Mouse (Mus musculus): ENCODE results near the gene E430018J23Rik. TPM values are rescaled to one million over a fixed set of nuclear protein-coding genes. Genes with fewer than 3 reads are reported as not detected.
"Not testable (repeated sequence)": the region's sequence is repeated elsewhere in the genome, so short reads cannot be mapped to it uniquely, and the experiment has no call there.

E430018J23Rik gene
- polyA plus RNA-seq, 1 experiment from 2014 or later = 9.2 TPM

GRCm38 (mm10) chr7:127375271-127376245 lies 17.9 kb downstream of the E430018J23Rik start, which contains the start of gene Zfp747:
Gene Zfp747, minus strand, starts transcription at chr7:127376050.
- H3K4me3 ChIP-seq (replicated peaks) = peak within 1 kb of the TSS; percentile 76
- peak within 1 kb of the TSS; percentile 55; the same call in 1 of the 2 replicates for H3K27ac ChIP-seq (replicated peaks)
- WGBS = 2% methylated on average over 49 of the region's 49 CpGs
- H3K4me2 ChIP-seq (replicated peaks) = peak within 1 kb of the TSS; percentile 75
- H3K9ac ChIP-seq = peak within 1 kb of the TSS; percentile 60
- H3K27me3 ChIP-seq; H3K9me3 ChIP-seq (replicated peaks); H3K4me1 ChIP-seq: not testable (repeated sequence)
- peak; percentile 92 for ATAC-seq (ENCODE audit: insufficient number of reproducible peaks, low FRiP score, low TSS enrichment, low read depth)
- H3K36me3 ChIP-seq = peaks cover 12% of the 10 kb centered on the region

DNA sequence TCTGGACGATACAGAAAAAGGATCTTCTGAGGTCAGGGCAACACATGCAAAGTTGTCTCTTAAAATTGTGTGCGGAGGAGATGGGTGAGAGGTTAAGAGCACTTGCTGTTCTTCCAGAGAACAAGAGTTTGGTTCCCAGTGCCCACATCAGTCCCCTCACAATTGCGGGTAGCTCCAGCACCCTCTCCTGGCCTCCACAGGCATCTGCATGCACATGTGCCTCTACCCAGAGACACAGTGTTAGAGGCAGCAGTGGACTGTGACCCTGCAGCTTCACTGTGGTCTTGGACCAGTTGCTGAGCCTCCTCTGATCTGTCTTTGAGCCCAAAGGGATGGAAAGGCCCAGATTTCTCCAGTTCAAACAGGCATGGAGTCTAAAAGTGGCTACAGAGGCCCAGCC lies 21.6 kb downstream of the E430018J23Rik start:
- H3K27me3 ChIP-seq; H3K4me3 ChIP-seq (replicated peaks); H3K4me2 ChIP-seq (replicated peaks); H3K27ac ChIP-seq (replicated peaks); ATAC-seq (ENCODE audit: insufficient number of reproducible peaks, low FRiP score, low TSS enrichment, low read depth); H3K4me1 ChIP-seq; H3K9ac ChIP-seq; H3K9me3 ChIP-seq (replicated peaks): not testable (repeated sequence)
- WGBS = 82% methylated on average over 3 of the region's 3 CpGs
- H3K36me3 ChIP-seq = peaks cover 12% of the 10 kb centered on the region

DNA sequence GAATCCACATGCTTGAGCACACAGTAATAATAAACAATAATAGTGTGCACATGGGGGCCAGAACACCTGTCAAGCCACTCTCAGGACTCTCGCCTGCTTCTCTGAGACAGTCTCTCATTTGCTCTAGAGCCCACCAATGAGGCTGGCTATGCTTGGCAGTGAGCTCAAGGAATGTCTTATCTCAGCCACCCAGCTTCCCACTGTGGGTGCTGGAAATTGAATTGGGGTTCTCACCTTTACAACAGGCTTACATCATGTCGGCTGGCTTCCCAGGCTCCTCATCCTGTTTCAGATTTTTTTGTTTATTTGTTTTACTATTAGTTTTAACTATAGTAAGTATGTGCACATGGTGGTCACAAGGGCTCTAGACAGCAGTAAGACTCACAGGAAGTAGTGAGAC lies 22.2 kb downstream of the E430018J23Rik start:
- H3K36me3 ChIP-seq = peaks cover 12% of the 10 kb centered on the region
- H3K27me3 ChIP-seq = no peaks in the 10 kb centered on the region
- 76% methylated on average over 2 of the region's 2 CpGs for WGBS
- no peak overlapping the region for H3K9ac ChIP-seq
- no peak overlapping the region for H3K27ac ChIP-seq (replicated peaks)
- ATAC-seq (ENCODE audit: insufficient number of reproducible peaks, low FRiP score, low TSS enrichment, low read depth) = no peak
- 0 out of 2 replicates have a peak, but pooled peaks cover 2% of the 10 kb centered on the region for H3K4me1 ChIP-seq
- no peaks in the 10 kb centered on the region for H3K9me3 ChIP-seq (replicated peaks)
- no peak overlapping the region for H3K4me2 ChIP-seq (replicated peaks)
- H3K4me3 ChIP-seq (replicated peaks) = no peak overlapping the region

DNA sequence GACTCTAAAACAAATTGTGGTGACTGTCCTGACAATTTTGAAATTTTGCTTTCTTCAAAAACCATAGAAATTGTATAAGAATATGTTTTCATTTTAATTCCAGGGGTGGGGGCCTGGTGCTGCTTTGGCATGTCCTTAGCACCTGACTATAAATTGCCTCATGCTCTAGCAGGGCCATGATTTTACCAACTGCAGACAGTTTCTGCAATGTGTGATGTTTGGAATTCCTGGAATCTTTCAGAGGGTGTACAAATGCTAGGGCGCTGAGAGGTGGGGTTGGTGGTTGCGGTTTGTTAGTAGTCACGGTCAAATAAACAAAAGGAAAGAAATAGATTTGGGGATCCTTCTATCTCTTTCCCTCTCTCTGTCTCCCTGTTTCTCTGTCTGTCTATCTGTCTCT lies 27.2 kb downstream of the E430018J23Rik start:
- no peak overlapping the region for H3K27ac ChIP-seq (replicated peaks)
- H3K4me2 ChIP-seq (replicated peaks) = no peak overlapping the region
- H3K36me3 ChIP-seq = no peaks in the 10 kb centered on the region
- ATAC-seq (ENCODE audit: insufficient number of reproducible peaks, low FRiP score, low TSS enrichment, low read depth) = no peak
- peaks cover 7% of the 10 kb centered on the region for H3K4me1 ChIP-seq
- 74% methylated on average over 3 of the region's 3 CpGs for WGBS
- no peaks in the 10 kb centered on the region for H3K9me3 ChIP-seq (replicated peaks)
- H3K9ac ChIP-seq = no peak overlapping the region
- H3K27me3 ChIP-seq = peaks cover 18% of the 10 kb centered on the region; the same call in 1 of the 2 replicates
- no peak overlapping the region for H3K4me3 ChIP-seq (replicated peaks)

GRCm38 (mm10) chr7:127364166-127364565 lies 29.3 kb downstream of the E430018J23Rik start:
- Histone ChIP-seq H3K27ac (replicated peaks) (no peak overlapping the region), H3K9me3 (replicated peaks) (no peaks in the 10 kb centered on the region), H3K36me3 (no peaks in the 10 kb centered on the region), H3K9ac (no peak overlapping the region), H3K4me3 (replicated peaks) (peak overlapping the region; percentile 35; the same call in 1 of the 2 replicates), H3K4me1 (peaks cover 7% of the 10 kb centered on the region), H3K27me3 (peaks cover 26% of the 10 kb centered on the region; the same call in 1 of the 2 replicates), H3K4me2 (replicated peaks) (peak overlapping the region; percentile 62; the same call in 1 of the 2 replicates)
- WGBS = 52% methylated on average over 4 of the region's 4 CpGs
- no peak for ATAC-seq (ENCODE audit: insufficient number of reproducible peaks, low FRiP score, low TSS enrichment, low read depth)

DNA sequence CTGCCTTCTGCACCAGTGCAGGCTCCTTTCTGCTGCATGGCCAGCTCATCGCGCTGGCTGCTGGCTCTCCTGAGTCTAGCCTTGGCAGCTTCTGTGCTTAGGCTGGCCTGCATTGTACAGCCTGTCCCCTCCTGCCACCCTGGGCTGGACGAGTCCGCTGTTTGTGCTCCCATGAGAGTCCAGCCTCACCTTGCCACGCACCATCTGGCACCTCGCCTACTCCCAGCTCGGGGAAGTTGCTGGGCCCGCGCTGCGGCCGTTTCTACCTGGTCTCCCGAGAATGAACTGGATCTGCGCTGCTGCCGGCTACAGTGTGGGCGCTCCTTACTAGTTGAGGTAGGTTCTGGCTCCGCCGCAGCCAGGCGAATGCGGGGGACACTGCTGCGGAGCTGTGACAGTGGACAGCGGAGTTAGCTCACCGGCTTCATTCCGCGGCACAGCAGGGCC lies 29.9 kb downstream of the E430018J23Rik start:
- Histone ChIP-seq H3K9me3 (replicated peaks) (no peaks in the 10 kb centered on the region), H3K27me3 (peaks cover 26% of the 10 kb centered on the region; the same call in 1 of the 2 replicates), H3K4me2 (replicated peaks) (peak overlapping the region; percentile 62), H3K4me1 (peaks cover 7% of the 10 kb centered on the region), H3K4me3 (replicated peaks) (peak overlapping the region; percentile 35), H3K27ac (replicated peaks) (no peak overlapping the region), H3K9ac (peak overlapping the region; percentile 27; the same call in 1 of the 2 replicates), H3K36me3 (no peaks in the 10 kb centered on the region)
- no peak for ATAC-seq (ENCODE audit: insufficient number of reproducible peaks, low FRiP score, low TSS enrichment, low read depth)
- WGBS = 2% methylated on average over 24 of the region's 24 CpGs

DNA sequence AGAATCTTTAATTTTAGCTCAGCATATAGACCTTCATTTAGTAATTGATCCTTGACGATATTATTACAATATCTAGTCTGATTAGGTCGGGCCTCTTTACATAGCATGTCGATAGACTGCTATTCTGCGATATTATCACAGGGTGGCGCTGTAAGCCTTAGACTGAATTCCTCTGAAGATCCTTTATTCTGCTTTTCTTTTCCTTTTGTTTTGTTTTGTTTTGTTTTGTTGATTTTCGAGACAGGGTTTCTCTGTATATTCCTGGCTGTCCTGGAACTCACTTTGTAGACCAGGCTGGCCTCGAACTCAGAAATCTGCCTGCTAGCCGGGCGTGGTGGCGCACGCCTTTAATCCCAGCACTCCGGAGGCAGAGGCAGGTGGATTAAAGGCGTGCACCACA lies 31.0 kb downstream of the E430018J23Rik start:
- H3K9ac ChIP-seq; ATAC-seq (ENCODE audit: insufficient number of reproducible peaks, low FRiP score, low TSS enrichment, low read depth); H3K36me3 ChIP-seq; H3K27ac ChIP-seq (replicated peaks); H3K9me3 ChIP-seq (replicated peaks); H3K4me1 ChIP-seq: not testable (repeated sequence)
- Histone ChIP-seq H3K27me3 (peaks cover 26% of the 10 kb centered on the region; the same call in 1 of the 2 replicates), H3K4me3 (replicated peaks) (peak overlapping the region; percentile 29), H3K4me2 (replicated peaks) (peak overlapping the region; percentile 24; the same call in 1 of the 2 replicates)
- WGBS = 15% methylated on average over 13 of the region's 13 CpGs

DNA sequence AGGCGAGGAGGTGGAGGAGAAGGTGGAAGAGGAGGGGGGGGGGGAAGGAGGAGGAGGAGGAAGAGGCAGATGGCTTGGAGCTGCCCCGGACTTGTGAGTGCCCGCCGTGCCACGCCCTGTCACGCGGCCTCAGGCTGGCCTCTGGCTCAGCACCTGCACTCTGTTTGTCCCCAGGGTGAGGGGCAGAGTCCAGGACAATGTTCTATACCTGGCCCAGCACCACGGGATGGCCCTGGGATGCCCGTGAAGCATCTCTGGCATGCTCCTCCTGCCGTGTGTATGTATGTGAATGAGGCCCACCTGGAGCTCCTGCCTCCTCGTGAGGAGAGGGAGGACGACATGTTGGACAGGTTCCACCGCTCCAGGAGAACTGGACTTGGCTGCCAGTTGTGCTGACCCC lies 32.0 kb downstream of the E430018J23Rik start:
- no peaks in the 10 kb centered on the region for H3K36me3 ChIP-seq
- 39% methylated on average over 13 of the region's 13 CpGs for WGBS
- H3K4me1 ChIP-seq = peaks cover 7% of the 10 kb centered on the region
- H3K4me3 ChIP-seq (replicated peaks) = no peak overlapping the region
- peaks cover 26% of the 10 kb centered on the region; the same call in 1 of the 2 replicates for H3K27me3 ChIP-seq
- no peak overlapping the region for H3K4me2 ChIP-seq (replicated peaks)
- ATAC-seq (ENCODE audit: insufficient number of reproducible peaks, low FRiP score, low TSS enrichment, low read depth) = no peak
- no peak overlapping the region for H3K27ac ChIP-seq (replicated peaks)
- H3K9ac ChIP-seq = no peak overlapping the region
- no peaks in the 10 kb centered on the region for H3K9me3 ChIP-seq (replicated peaks)

GRCm38 (mm10) chr7:127360265-127360664 lies 33.2 kb downstream of the E430018J23Rik start:
- Histone ChIP-seq H3K27ac (replicated peaks) (no peak overlapping the region), H3K4me1 (peaks cover 7% of the 10 kb centered on the region), H3K27me3 (peaks cover 26% of the 10 kb centered on the region; the same call in 1 of the 2 replicates), H3K9me3 (replicated peaks) (no peaks in the 10 kb centered on the region), H3K36me3 (no peaks in the 10 kb centered on the region), H3K9ac (no peak overlapping the region), H3K4me2 (replicated peaks) (no peak overlapping the region), H3K4me3 (replicated peaks) (no peak overlapping the region)
- ATAC-seq (ENCODE audit: insufficient number of reproducible peaks, low FRiP score, low TSS enrichment, low read depth) = no peak
- WGBS = 74% methylated on average over 4 of the region's 4 CpGs

DNA sequence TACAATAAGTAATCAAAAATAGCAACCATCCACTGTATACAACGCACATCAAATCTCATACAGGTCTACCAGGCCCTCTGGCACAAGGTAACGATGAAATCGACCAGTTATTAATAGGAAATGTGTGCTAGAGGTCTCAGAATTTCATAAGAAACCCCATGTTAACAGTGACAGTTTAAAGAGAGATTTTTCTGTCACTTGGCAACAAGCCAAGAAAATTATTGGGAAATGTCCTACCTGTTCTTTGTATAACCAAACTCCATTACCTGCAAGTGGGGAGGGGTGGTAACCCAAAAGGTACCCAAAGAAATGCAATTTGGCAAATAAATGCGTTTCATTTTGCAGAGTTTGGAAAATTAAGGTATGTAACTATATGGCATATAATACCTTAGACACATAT lies 35.0 kb downstream of the E430018J23Rik start:
- ATAC-seq (ENCODE audit: insufficient number of reproducible peaks, low FRiP score, low TSS enrichment, low read depth) = no peak
- WGBS = 58% methylated on average over 4 of the region's 4 CpGs

GRCm38 (mm10) chr7:127357871-127358270 lies 35.6 kb downstream of the E430018J23Rik start:
- H3K27ac ChIP-seq (replicated peaks) = no peak overlapping the region
- no peaks in the 10 kb centered on the region for H3K4me1 ChIP-seq
- ATAC-seq (ENCODE audit: insufficient number of reproducible peaks, low FRiP score, low TSS enrichment, low read depth) = no peak
- peaks cover 12% of the 10 kb centered on the region for H3K27me3 ChIP-seq
- no peak overlapping the region for H3K9ac ChIP-seq
- no peak overlapping the region for H3K4me2 ChIP-seq (replicated peaks)
- no peaks in the 10 kb centered on the region for H3K9me3 ChIP-seq (replicated peaks)
- H3K4me3 ChIP-seq (replicated peaks) = no peak overlapping the region
- 62% methylated on average over 2 of the region's 2 CpGs for WGBS
- no peaks in the 10 kb centered on the region for H3K36me3 ChIP-seq

More for the DNA sequence above, 35.0 kb downstream of the E430018J23Rik start:
- Histone ChIP-seq H3K4me3 (replicated peaks) (no peak overlapping the region), H3K9ac (no peak overlapping the region), H3K4me1 (peaks cover 3% of the 10 kb centered on the region), H3K27me3 (peaks cover 15% of the 10 kb centered on the region), H3K9me3 (replicated peaks) (no peaks in the 10 kb centered on the region), H3K36me3 (no peaks in the 10 kb centered on the region), H3K4me2 (replicated peaks) (no peak overlapping the region), H3K27ac (replicated peaks) (no peak overlapping the region)
